Mouse (Mus musculus): ENCODE data around the gene Hsd17b1.

DNA sequence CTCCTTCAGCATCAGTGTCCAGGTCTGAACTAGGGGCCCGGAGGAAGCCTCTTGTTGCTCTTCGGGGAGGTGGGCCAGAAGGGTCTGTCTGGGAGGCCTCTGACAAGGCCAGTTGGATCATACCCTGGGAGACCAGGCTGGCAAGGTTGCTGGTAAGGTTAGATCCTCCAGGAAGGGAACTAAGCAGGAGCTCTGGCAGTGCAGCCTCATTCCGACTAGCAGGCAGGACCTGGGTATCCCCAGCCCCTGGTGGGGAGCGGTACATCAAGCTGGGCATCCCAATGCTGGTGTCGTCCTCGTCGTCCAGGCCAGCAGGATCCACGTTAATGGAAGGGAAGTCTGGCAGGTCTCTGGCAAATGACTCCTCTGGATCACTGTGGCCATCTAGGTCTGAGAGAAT, 20.0 kb downstream of the Hsd17b1 start:
- TF ChIP-seq CTCF (IDR thresholded peaks at IDR 0.05; ENCODE audit: borderline replicate concordance, extremely low read depth, insufficient read depth, insufficient read length): no peak
- no peak for TF ChIP-seq POLR2A (IDR thresholded peaks at IDR 0.05; ENCODE audit: borderline replicate concordance, extremely low read depth, insufficient read depth, insufficient read length, poor library complexity, severe bottlenecking)

Measured in brain, embryonic 14.5 days (tissue).